Comparison of ENCODE assay signal across 8 mouse cellular contexts in the genomic region with DNA sequence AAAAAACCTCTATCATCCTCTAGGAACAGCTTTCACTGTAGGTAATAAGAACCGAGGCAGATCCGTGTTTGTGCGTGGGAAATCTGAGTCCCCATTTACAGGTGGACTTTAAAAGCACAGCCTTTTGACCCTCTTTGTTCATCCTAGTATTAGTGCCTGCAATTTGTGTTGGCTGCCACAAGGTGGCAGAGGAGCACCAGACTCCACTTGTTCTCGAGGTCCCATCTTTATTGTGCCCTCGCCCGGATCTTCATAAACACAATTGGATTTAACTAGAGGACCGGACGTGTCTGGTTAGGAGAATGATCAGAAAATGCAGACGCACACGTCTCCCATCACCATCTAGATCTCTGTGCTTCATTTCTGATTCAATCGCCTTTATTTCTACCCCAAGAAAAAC.
DNase-seq lines count a peak whose midpoint lies in the region; ATAC-seq lines count a peak whose summit lies in the region.

No protein-coding gene starts in this region.

- no peaks in the 10 kb centered on the region for H3K27me3 ChIP-seq in heart, embryonic 11.5 days (ENCODE audit: control insufficient read depth, insufficient read depth, low read length)
- H3K27me3 ChIP-seq in midbrain, embryonic 12.5 days: no peaks in the 10 kb centered on the region
- H3K27me3 ChIP-seq in midbrain, embryonic 15.5 days (replicated peaks): no peaks in the 10 kb centered on the region
- H3K27me3 ChIP-seq in limb, embryonic 13.5 days: peaks cover 10% of the 10 kb centered on the region

- H3K36me3 ChIP-seq in heart, embryonic 11.5 days (ENCODE audit: control insufficient read depth, insufficient read depth, low read length): no peaks in the 10 kb centered on the region
- H3K36me3 ChIP-seq in midbrain, embryonic 12.5 days: no peaks in the 10 kb centered on the region; the same call in none of the 2 replicates
- no peaks in the 10 kb centered on the region for H3K36me3 ChIP-seq in midbrain, embryonic 15.5 days (replicated peaks)
- no peaks in the 10 kb centered on the region for H3K36me3 ChIP-seq in limb, embryonic 13.5 days

- H3K4me1 ChIP-seq in heart, embryonic 11.5 days (ENCODE audit: control insufficient read depth, insufficient read depth, low read length): peaks cover 23% of the 10 kb centered on the region
- H3K4me1 ChIP-seq in midbrain, embryonic 12.5 days: 0 out of 2 replicates have a peak, but pooled peaks cover 6% of the 10 kb centered on the region
- H3K4me1 ChIP-seq in midbrain, embryonic 15.5 days: no peaks in the 10 kb centered on the region
- peaks cover 8% of the 10 kb centered on the region; the same call in 1 of the 2 replicates for H3K4me1 ChIP-seq in limb, embryonic 13.5 days

- no peak for ATAC-seq in heart, embryonic 11.5 days (replicated peaks; ENCODE audit: insufficient number of reproducible peaks, low FRiP score, low TSS enrichment)
- no peak for ATAC-seq in midbrain, embryonic 12.5 days (ENCODE audit: low FRiP score, low read depth)
- ATAC-seq in midbrain, embryonic 15.5 days (replicated peaks): no peak
- peak; percentile 58; the same call in 1 of the 2 replicates for ATAC-seq in common myeloid progenitor, adult 5-6 weeks (replicated peaks; ENCODE audit: low read depth, poor library complexity, severe bottlenecking)
- no peak for ATAC-seq in limb, embryonic 13.5 days (ENCODE audit: low FRiP score, low read depth)
- no peak for ATAC-seq in erythroblast, adult 5-6 weeks (replicated peaks; ENCODE audit: low FRiP score, poor library complexity, severe bottlenecking)

- H3K9ac ChIP-seq in heart, embryonic 11.5 days (ENCODE audit: low read depth, low read length): no peak overlapping the region
- H3K9ac ChIP-seq in midbrain, embryonic 12.5 days (replicated peaks): no peak overlapping the region
- H3K9ac ChIP-seq in midbrain, embryonic 15.5 days: no peak overlapping the region
- H3K9ac ChIP-seq in limb, embryonic 13.5 days: no peak overlapping the region

- peak; percentile 87 for DNase-seq in heart, adult 11 months
- no peak for DNase-seq in right cerebral cortex, postnatal 36 days (ENCODE audit: low spot score in 2 of 2)

- H3K4me3 ChIP-seq in heart, embryonic 11.5 days (ENCODE audit: low read depth, low read length): no peak overlapping the region
- H3K4me3 ChIP-seq in midbrain, embryonic 12.5 days: no peak overlapping the region
- no peak overlapping the region for H3K4me3 ChIP-seq in midbrain, embryonic 15.5 days
- no peak overlapping the region for H3K4me3 ChIP-seq in limb, embryonic 13.5 days

- H3K4me2 ChIP-seq in heart, embryonic 11.5 days: no peak overlapping the region
- 0 out of 2 replicates have a peak overlapping the region, but pooled peaks have one; percentile 1 for H3K4me2 ChIP-seq in midbrain, embryonic 12.5 days (replicated peaks)
- H3K4me2 ChIP-seq in midbrain, embryonic 15.5 days: no peak overlapping the region
- H3K4me2 ChIP-seq in limb, embryonic 13.5 days (replicated peaks): peak overlapping the region; percentile 33

- 26% methylated on average over 11 of the region's 11 CpGs for WGBS in heart, embryonic 11.5 days (ENCODE audit: insufficient replicate concordance)
- WGBS in midbrain, embryonic 12.5 days: 23% methylated on average over 11 of the region's 11 CpGs
- 21% methylated on average over 11 of the region's 11 CpGs for WGBS in midbrain, embryonic 15.5 days
- WGBS in limb, embryonic 13.5 days: 19% methylated on average over 11 of the region's 11 CpGs

- no peaks in the 10 kb centered on the region for H3K9me3 ChIP-seq in heart, embryonic 11.5 days (replicated peaks; ENCODE audit: control insufficient read depth, low read length)
- H3K9me3 ChIP-seq in midbrain, embryonic 12.5 days: no peaks in the 10 kb centered on the region
- H3K9me3 ChIP-seq in midbrain, embryonic 15.5 days: no peaks in the 10 kb centered on the region
- H3K9me3 ChIP-seq in limb, embryonic 13.5 days: no peaks in the 10 kb centered on the region

- no peak overlapping the region for H3K27ac ChIP-seq in heart, embryonic 11.5 days (ENCODE audit: low read depth, low read length)
- H3K27ac ChIP-seq in midbrain, embryonic 12.5 days (replicated peaks): no peak overlapping the region
- no peak overlapping the region for H3K27ac ChIP-seq in midbrain, embryonic 15.5 days
- no peak overlapping the region for H3K27ac ChIP-seq in limb, embryonic 13.5 days

Comparison
In these comparisons a context has a peak if more than half of its experiments do, and no peak if none do; other contexts are left out.
1. H3K4me2 ChIP-seq: peak in midbrain, embryonic 12.5 days (single experiment) and limb, embryonic 13.5 days (single experiment); none in heart, embryonic 11.5 days (single experiment) and midbrain, embryonic 15.5 days (single experiment).